Mouse (Mus musculus) hindbrain, embryonic 10.5 days (tissue): ENCODE results near the gene AW011738. TPM values are rescaled to one million over a fixed set of nuclear protein-coding genes. Genes with fewer than 3 reads are reported as not detected.

Source experiments
- polyA plus RNA-seq: library from polyadenylated mRNA; unstranded; fragments of >200 nt; fragmentation: Nextera tagmentation; extraction: Ambion mirVana; gene quantifications from 2 replicates; pipeline ENCODE4 v1.2.1, GENCODE M21; 2016

AW011738 gene
- polyA plus RNA-seq, 1 experiment from 2014 or later: 7.0 TPM

Other genes with a start within 250 kb of the AW011738 start
- gene C1qtnf12, start 241.0 kb upstream of the AW011738 start, polyA plus RNA-seq: 24.4 and 25.2 TPM in 2 replicates
- 13.8 and 17.2 TPM in 2 replicates for gene B3galt6, start 210.7 kb upstream of the AW011738 start, polyA plus RNA-seq
- 131 and 135 TPM in 2 replicates for gene Sdf4, start 210.4 kb upstream of the AW011738 start, polyA plus RNA-seq
- 0.30 and 1.3 TPM in 2 replicates for gene Tnfrsf4, start 189.5 kb upstream of the AW011738 start, polyA plus RNA-seq
- 1.3 and 1.4 TPM in 2 replicates for gene Tnfrsf18, start 177.1 kb upstream of the AW011738 start, polyA plus RNA-seq
- gene Ttll10, start 143.9 kb upstream of the AW011738 start, polyA plus RNA-seq: 0.27 and 0.30 TPM in 2 replicates
- 62.3 and 72.7 TPM in 2 replicates for gene 9430015G10Rik, start 93.3 kb upstream of the AW011738 start, polyA plus RNA-seq
- gene Rnf223, start 72.8 kb upstream of the AW011738 start, polyA plus RNA-seq: 0.71 and 0.75 TPM in 2 replicates
- gene Agrn, start 5.8 kb upstream of the AW011738 start, polyA plus RNA-seq: 72.6 and 85.8 TPM in 2 replicates
- gene Isg15, start 2.5 kb upstream of the AW011738 start, polyA plus RNA-seq: 0.50 TPM in 1 of 2 replicates, not detected in the other
- gene Perm1, start 12.6 kb downstream of the AW011738 start, polyA plus RNA-seq: 1.2 and 1.8 TPM in 2 replicates
- gene Plekhn1, start 31.6 kb downstream of the AW011738 start, polyA plus RNA-seq: 22.3 and 23.0 TPM in 2 replicates
- 91.4 and 108 TPM in 2 replicates for gene Noc2l, start 32.7 kb downstream of the AW011738 start, polyA plus RNA-seq
- 2.1 and 2.7 TPM in 2 replicates for gene Samd11, start 52.4 kb downstream of the AW011738 start, polyA plus RNA-seq
- not detected in 2 replicates for gene Vmn2r-ps159, start 127.8 kb downstream of the AW011738 start, polyA plus RNA-seq